Mouse (Mus musculus) lung, postnatal 0 days (tissue): ENCODE results near the gene Arhgef16. TPM values are rescaled to one million over a fixed set of nuclear protein-coding genes. Genes with fewer than 3 reads are reported as not detected.
A peak's percentile ranks its signal among the peaks of the same experiment; 100 is the strongest.

Experiments used
- ATAC-seq: fragments of 200-750 bp; cut with Nextera tagmentation; 2 replicates; pipeline ENCODE4 v1.8.0; 2017; ENCODE audit warnings: moderate library complexity
- DNase-seq: peaks from one replicate; pipeline ENCODE4 v3.0.0-alpha.2; 2016; ENCODE audit warnings: low spot score
- H3K27ac ChIP-seq: fragments of 300-500 bp; sonication (generic); 2 replicates; pipeline ENCODE4 v1.5.1; 2014; ENCODE audit warnings: antibody characterized with exemption, mild to moderate bottlenecking, low read length, mixed read lengths
- H3K27me3 ChIP-seq: fragments of 300-500 bp; sonication (generic); replicated peaks from 2 replicates; pipeline ENCODE4 v1.6.1; 2014; ENCODE audit warnings: low read length, mixed read lengths; ENCODE audit not compliant: insufficient read depth
- H3K36me3 ChIP-seq: fragments of 300-500 bp; sonication (generic); 2 replicates; pipeline ENCODE4 v1.6.1; 2014; ENCODE audit warnings: low read length, mixed read lengths; ENCODE audit not compliant: insufficient read depth
- H3K4me1 ChIP-seq: fragments of 300-500 bp; sonication (generic); 2 replicates; pipeline ENCODE4 v1.6.1; 2014; ENCODE audit warnings: antibody characterized with exemption, low read depth, low read length, mixed read lengths; ENCODE audit not compliant: insufficient read depth
- H3K4me2 ChIP-seq: fragments of 300-500 bp; sonication (generic); replicated peaks from 2 replicates; pipeline ENCODE4 v1.6.1; 2014; ENCODE audit warnings: low read depth, mild to moderate bottlenecking, low read length, moderate library complexity, mixed read lengths
- H3K4me3 ChIP-seq: fragments of 300-500 bp; sonication (generic); 2 replicates; pipeline ENCODE4 v1.5.1; 2014; ENCODE audit warnings: low read depth, low read length
- H3K9ac ChIP-seq: fragments of 300-500 bp; sonication (generic); replicated peaks from 2 replicates; pipeline ENCODE4 v1.6.1; 2014; ENCODE audit warnings: low read depth, mild to moderate bottlenecking
- H3K9me3 ChIP-seq: fragments of 300-500 bp; sonication (generic); 2 replicates; pipeline ENCODE4 v1.6.1; 2016; ENCODE audit warnings: low read length, mixed read lengths
- CTCF ChIP-seq: IDR thresholded peaks from 2 replicates; pipeline ENCODE4 v1.5.1; 2016; ENCODE audit warnings: antibody characterized with exemption, mild to moderate bottlenecking
- EP300 ChIP-seq: IDR thresholded peaks from 2 replicates; pipeline ENCODE4 v1.6.1; 2016; ENCODE audit warnings: antibody characterized with exemption, mild to moderate bottlenecking, control low read depth
- WGBS: fragments of 180-500 bp; shearing (Covaris S2); extraction: QIAGEN DNeasy Blood & Tissue Kit; methylation state at CpG from one replicate; pipeline ENCODE4 v1.1.7; 2014; 5-methylcytosine and 5-hydroxymethylcytosine counted together
- polyA plus RNA-seq: library from polyadenylated mRNA; unstranded; fragments of >200 nt; fragmentation: Nextera tagmentation; extraction: Ambion mirVana; gene quantifications from 2 replicates; pipeline ENCODE4 v1.2.1, GENCODE M21; 2015

The Arhgef16 gene
- polyA plus RNA-seq, 1 experiment from 2014 or later: 15.9 TPM

DNA sequence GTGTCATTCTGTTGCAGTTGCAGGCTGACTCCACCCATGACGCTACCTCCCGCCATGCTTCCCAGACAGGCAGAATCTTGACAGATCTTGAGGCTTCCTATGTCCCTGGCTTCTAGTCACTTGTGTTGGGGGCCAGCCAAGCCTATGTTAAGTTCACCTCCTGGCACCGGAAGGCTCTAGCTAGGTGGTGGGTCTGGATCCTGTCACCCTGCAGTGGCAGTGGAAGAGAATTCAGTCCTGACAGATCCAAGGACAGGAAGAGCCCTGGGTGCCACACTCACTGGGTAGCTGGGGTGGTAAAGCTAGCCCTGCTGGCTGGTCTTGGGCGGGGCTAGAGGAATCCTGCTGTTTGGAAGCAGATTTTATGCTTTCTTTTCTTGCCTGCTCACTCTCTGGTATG is 23.9 kb upstream of the Arhgef16 start:
- TF ChIP-seq CTCF (no peak), EP300 (no peak)
- WGBS: 53% methylated on average over 4 of the region's 4 CpGs
- Histone ChIP-seq H3K27ac (no peak overlapping the region), H3K9me3 (no peaks in the 10 kb centered on the region), H3K4me1 (no peaks in the 10 kb centered on the region), H3K9ac (no peak overlapping the region), H3K27me3 (no peaks in the 10 kb centered on the region), H3K4me2 (no peak overlapping the region), H3K4me3 (no peak overlapping the region), H3K36me3 (no peaks in the 10 kb centered on the region)
- no peak for DNase-seq
- no peak for ATAC-seq

DNA sequence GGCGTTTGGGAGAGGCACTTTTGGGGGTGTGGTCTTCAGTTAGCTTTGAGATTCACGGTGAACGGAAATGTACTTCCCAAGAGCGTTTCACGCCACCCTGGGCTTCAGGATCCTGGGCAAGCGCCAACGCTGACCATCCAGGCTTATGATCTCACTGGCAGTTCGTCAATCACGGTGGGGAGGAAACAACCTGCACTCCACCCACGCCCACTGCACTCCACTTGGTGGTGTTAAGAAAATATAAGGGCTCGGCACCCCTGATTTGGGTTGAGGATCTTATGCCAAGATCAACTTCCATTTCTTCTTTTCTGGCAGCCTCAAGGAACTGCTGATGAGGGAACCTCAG is 12.1 kb upstream of the Arhgef16 start:
- Histone ChIP-seq H3K4me2 (no peak overlapping the region), H3K27ac (no peak overlapping the region), H3K9me3 (no peaks in the 10 kb centered on the region), H3K9ac (no peak overlapping the region), H3K4me3 (no peak overlapping the region), H3K4me1 (no peaks in the 10 kb centered on the region), H3K27me3 (no peaks in the 10 kb centered on the region), H3K36me3 (no peaks in the 10 kb centered on the region)
- WGBS: 54% methylated on average over 11 of the region's 11 CpGs
- no peak for TF ChIP-seq EP300
- no peak for TF ChIP-seq CTCF
- ATAC-seq (no peak), DNase-seq (no peak)

DNA sequence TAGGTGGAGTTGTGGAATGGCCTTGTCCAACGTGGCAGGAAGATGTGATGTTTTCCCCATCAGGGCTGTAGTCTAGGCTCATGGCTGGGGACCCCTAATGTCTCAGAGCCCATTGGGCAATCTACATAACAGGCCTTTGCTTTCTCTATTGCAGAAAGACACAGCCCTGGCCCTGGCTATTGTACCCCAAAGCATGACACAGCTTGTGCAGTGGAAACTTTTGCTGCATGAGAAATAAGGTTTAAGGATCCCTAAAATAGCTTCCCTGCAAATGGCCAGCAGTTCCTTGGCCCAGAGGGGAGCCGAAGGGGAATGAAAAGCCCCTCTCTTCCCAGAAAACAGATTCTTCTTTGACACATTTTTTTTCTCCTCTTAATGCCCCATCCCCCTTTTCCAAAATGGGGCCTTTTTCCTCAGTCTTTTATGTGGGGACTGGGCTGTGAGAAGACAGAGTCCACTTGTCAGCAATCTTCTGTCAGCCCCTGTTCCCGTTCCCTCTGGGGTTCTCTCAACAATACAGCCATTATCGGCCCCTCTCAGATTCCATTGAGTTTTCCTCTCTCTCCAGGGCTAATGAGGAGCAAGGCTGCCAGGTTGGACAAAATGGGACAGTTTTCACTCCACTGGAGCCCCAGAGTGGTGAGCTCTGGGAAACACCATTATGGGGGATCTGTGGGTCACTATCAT is 11.6 kb upstream of the Arhgef16 start:
- H3K27ac ChIP-seq: no peak overlapping the region
- DNase-seq: no peak
- H3K36me3 ChIP-seq: no peaks in the 10 kb centered on the region
- WGBS: 32% methylated on average over 4 of the region's 4 CpGs
- no peak for TF ChIP-seq EP300
- TF ChIP-seq CTCF: no peak
- no peak overlapping the region for H3K9ac ChIP-seq
- no peak for ATAC-seq
- no peaks in the 10 kb centered on the region for H3K9me3 ChIP-seq
- H3K4me1 ChIP-seq: no peaks in the 10 kb centered on the region
- no peaks in the 10 kb centered on the region for H3K27me3 ChIP-seq
- no peak overlapping the region for H3K4me3 ChIP-seq
- no peak overlapping the region for H3K4me2 ChIP-seq

DNA sequence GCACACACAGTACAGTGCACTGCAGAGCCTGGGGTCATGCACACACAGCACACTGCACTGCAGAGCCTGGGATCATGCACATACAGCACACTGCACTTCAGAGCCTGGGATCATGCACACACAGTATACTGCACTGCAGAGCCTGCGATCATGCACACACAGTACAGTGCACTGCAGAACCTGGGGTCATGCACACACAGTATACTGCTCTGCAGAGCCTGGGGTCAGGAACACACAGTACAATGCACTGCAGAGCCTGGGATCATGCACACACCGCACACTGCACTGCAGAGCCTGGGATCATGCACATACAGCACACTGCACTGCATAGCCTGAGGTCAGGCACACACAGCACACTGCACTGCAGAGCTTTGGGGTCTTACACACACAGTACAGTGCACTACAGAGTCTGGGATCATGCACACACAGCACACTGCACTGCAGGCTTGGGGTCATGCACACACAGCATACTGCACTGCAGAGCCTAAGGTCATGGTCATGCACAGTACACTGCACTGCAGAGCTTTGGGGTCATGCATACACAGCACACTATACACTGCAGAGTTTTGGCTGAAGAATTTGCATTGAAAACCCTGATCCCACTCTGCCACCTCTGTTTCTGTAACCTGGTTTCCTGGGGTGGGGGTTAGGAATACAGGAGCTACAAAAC is 10.8 kb upstream of the Arhgef16 start:
- H3K36me3 ChIP-seq: no peaks in the 10 kb centered on the region
- no peaks in the 10 kb centered on the region for H3K27me3 ChIP-seq
- H3K27ac ChIP-seq: no peak overlapping the region
- no peak overlapping the region for H3K4me2 ChIP-seq
- TF ChIP-seq EP300 (no peak), CTCF (no peak)
- no peaks in the 10 kb centered on the region for H3K4me1 ChIP-seq
- ATAC-seq (no peak), DNase-seq (no peak)
- no peaks in the 10 kb centered on the region for H3K9me3 ChIP-seq
- no peak overlapping the region for H3K9ac ChIP-seq
- no peak overlapping the region for H3K4me3 ChIP-seq
- WGBS: 86% methylated on average over 2 of the region's 2 CpGs

DNA sequence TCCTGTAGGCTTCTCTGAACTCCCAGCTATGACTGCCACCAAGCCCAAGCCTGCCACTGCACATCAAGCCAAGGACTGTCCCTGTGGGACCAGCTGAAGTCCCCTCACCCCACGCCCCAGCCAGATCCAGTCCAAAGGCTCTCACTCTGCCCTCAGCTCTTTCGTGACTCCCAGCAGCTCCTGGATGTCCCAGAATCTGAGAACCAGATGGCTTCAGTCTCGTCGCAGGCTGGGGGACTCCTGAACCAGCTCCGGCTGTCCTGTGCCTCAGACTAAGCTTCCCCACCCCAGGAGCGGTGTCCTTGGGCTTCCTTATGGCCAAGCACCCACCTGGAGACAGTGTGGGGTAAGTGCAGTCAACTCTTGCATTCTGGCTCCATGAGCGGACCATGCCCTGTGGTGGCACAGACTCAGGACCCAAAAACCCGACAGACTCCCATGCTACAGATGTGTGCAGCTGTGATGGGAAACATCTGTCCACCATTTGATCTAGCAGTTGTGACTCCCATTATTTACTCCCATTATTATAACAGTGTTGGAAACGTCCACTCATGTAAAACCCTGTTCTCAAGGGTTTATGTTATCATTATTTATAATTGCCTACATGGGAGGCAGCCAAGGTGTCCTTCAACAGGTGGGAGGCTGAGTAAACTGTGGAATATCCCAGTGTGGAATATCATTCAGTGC is 9.2 kb upstream of the Arhgef16 start:
- H3K27ac ChIP-seq: no peak overlapping the region

DNA sequence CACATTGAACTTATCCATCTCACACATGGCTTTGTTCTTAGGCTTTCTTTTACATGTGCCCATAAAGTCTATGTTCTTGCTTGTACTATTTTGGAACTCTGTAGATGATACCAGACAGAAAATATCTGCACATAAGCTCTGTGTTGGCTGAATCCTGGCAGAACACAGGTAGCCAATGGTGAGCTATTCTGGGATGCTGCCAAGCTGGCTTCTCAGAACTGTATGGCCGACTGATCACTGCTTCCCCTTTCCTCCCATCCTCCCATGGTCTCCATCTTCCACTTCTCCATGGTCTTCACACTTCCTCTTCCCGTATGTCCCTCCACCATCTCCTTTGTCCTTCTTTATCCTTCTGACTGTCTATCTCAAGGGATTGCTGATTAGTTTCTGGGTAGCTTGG is 7.7 kb upstream of the Arhgef16 start:
- no peaks in the 10 kb centered on the region for H3K9me3 ChIP-seq
- no peaks in the 10 kb centered on the region for H3K36me3 ChIP-seq
- H3K9ac ChIP-seq: no peak overlapping the region
- WGBS: 80% methylated on average over 2 of the region's 2 CpGs
- TF ChIP-seq CTCF (no peak), EP300 (no peak)
- H3K4me1 ChIP-seq: no peaks in the 10 kb centered on the region
- no peak overlapping the region for H3K27ac ChIP-seq
- H3K27me3 ChIP-seq: no peaks in the 10 kb centered on the region
- no peak for DNase-seq
- ATAC-seq: no peak
- H3K4me2 ChIP-seq: no peak overlapping the region
- no peak overlapping the region for H3K4me3 ChIP-seq

More for the DNA sequence above, 9.2 kb upstream of the Arhgef16 start:
- Histone ChIP-seq H3K4me1 (no peaks in the 10 kb centered on the region), H3K4me3 (no peak overlapping the region), H3K36me3 (no peaks in the 10 kb centered on the region), H3K27me3 (no peaks in the 10 kb centered on the region), H3K9me3 (no peaks in the 10 kb centered on the region), H3K4me2 (no peak overlapping the region), H3K9ac (no peak overlapping the region)
- DNase-seq: peak; percentile 24
- TF ChIP-seq CTCF (no peak), EP300 (no peak)
- WGBS: 51% methylated on average over 9 of the region's 9 CpGs
- ATAC-seq: peak; percentile 43
